ENCODE assay signal across 8 mouse cellular contexts in the genomic region with DNA sequence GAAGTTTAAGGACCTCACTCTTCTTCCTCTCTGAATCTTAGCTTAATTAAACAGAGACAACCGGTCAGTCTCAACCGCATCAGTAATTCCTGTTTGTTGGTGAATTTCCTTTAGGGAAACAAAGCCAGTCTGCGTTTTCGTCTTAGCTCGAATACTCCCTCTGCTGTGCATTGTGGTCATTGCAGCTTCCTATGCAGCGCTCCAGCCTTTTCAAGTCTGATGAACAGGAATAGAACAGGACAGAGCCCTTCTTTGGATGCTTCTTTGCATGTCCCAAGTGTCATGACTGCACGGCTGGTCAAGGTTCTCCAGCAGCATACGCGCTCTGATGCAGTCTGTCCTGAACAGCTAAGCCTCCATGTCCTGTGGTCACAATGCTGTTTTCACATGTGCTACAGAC. TPM values are rescaled to one million over a fixed set of nuclear protein-coding genes. Genes with fewer than 3 reads are reported as not detected.
DNase-seq lines count a peak whose midpoint lies in the region; ATAC-seq lines count a peak whose summit lies in the region.

No protein-coding gene starts in this region.

- H3K4me1 ChIP-seq in kidney, embryonic 14.5 days (ENCODE audit: control insufficient read depth, insufficient read depth, low read length) = peaks cover 11% of the 10 kb centered on the region

- 22% methylated on average over 9 of the region's 9 CpGs for WGBS in kidney, embryonic 14.5 days

- peaks cover 27% of the 10 kb centered on the region for H3K36me3 ChIP-seq in kidney, embryonic 14.5 days (ENCODE audit: control insufficient read depth, insufficient read depth, low read length)

- no peak for ATAC-seq in kidney, embryonic 14.5 days (ENCODE audit: low FRiP score, low TSS enrichment)
- ATAC-seq in megakaryocyte, adult 5-6 weeks (ENCODE audit: poor library complexity, severe bottlenecking) = peak; percentile 56

- no peak overlapping the region for H3K27ac ChIP-seq in kidney, embryonic 14.5 days (ENCODE audit: low read depth, low read length)

- H3K4me2 ChIP-seq in kidney, embryonic 14.5 days (replicated peaks; ENCODE audit: low read depth, low read length) = no peak overlapping the region

- H3K27me3 ChIP-seq in kidney, embryonic 14.5 days (ENCODE audit: control insufficient read depth, insufficient read depth, low read length) = peaks cover 3% of the 10 kb centered on the region; the same call in 1 of the 2 replicates

- no peak overlapping the region for H3K4me3 ChIP-seq in kidney, embryonic 14.5 days (ENCODE audit: low read length)

- no peaks in the 10 kb centered on the region for H3K9me3 ChIP-seq in kidney, embryonic 14.5 days (ENCODE audit: control insufficient read depth, low read length)

- DNase-seq in kidney, adult 11 months = peak; percentile 49
- peak; percentile 87 for DNase-seq in NIH3T3 (ENCODE audit: low read depth)
- peak; percentile 86 to 88 for DNase-seq in cerebellum, postnatal 14 days
- peak; percentile 62 to 91 for DNase-seq in frontal cortex, adult 2 months (ENCODE audit: extremely low spot score in 1 of 2, low spot score in 1 of 2)
- DNase-seq in kidney, postnatal 4 days = peak; percentile 86
- DNase-seq in right cerebral cortex, postnatal 25 days = peak; percentile 62

- H3K9ac ChIP-seq in kidney, embryonic 14.5 days (ENCODE audit: low read depth, low read length) = no peak overlapping the region

RNA-seq across cellular contexts. Expression of a gene that starts 11.6 kb away (rescaled TPM):
- polyA plus RNA-seq in kidney, embryonic 14.5 days (2014; fragmentation: Nextera tagmentation; extraction: Ambion mirVana) = 415 and 493 TPM in 2 replicates
- polyA plus RNA-seq in frontal cortex, adult 2 months (2012; rRNA removed) = 143 and 168 TPM in 2 replicates
- 142 and 150 TPM in 2 replicates for total RNA-seq in megakaryocyte, adult 5-6 weeks (2015)
- 38.6 and 44.1 TPM in 2 replicates for total RNA-seq in megakaryocyte, adult 5-6 weeks (2017)

RNA-seq across cellular contexts. Expression of a gene that starts 12.2 kb away (rescaled TPM):
- polyA plus RNA-seq in kidney, embryonic 14.5 days (2014; fragmentation: Nextera tagmentation; extraction: Ambion mirVana) = 2.9 and 4.6 TPM in 2 replicates
- 39.1 and 39.9 TPM in 2 replicates for polyA plus RNA-seq in frontal cortex, adult 2 months (2012; rRNA removed)
- 0.71 TPM in 1 of 2 replicates, not detected in the other for total RNA-seq in megakaryocyte, adult 5-6 weeks (2015)
- total RNA-seq in megakaryocyte, adult 5-6 weeks (2017) = 0.12 and 0.15 TPM in 2 replicates

RNA-seq across cellular contexts. Expression of a gene that starts 17.7 kb away (rescaled TPM):
- polyA plus RNA-seq in kidney, embryonic 14.5 days (2014; fragmentation: Nextera tagmentation; extraction: Ambion mirVana) = 0.55 and 1.2 TPM in 2 replicates
- polyA plus RNA-seq in frontal cortex, adult 2 months (2012; rRNA removed) = 4.3 and 6.6 TPM in 2 replicates
- not detected in 2 replicates for total RNA-seq in megakaryocyte, adult 5-6 weeks (2015)
- total RNA-seq in megakaryocyte, adult 5-6 weeks (2017) = not detected in 2 replicates

RNA-seq across cellular contexts. Expression of a gene that starts 18.0 kb away (rescaled TPM):
- 0.99 and 1.3 TPM in 2 replicates for polyA plus RNA-seq in kidney, embryonic 14.5 days (2014; fragmentation: Nextera tagmentation; extraction: Ambion mirVana)
- polyA plus RNA-seq in frontal cortex, adult 2 months (2012; rRNA removed) = 1.0 TPM in 1 of 2 replicates, not detected in the other
- total RNA-seq in megakaryocyte, adult 5-6 weeks (2015) = 0.16 TPM in 1 of 2 replicates, not detected in the other
- 1.1 TPM in 1 of 2 replicates, not detected in the other for total RNA-seq in megakaryocyte, adult 5-6 weeks (2017)

RNA-seq across cellular contexts. Expression of a gene that starts 46.1 kb away (rescaled TPM):
- 6.6 and 8.1 TPM in 2 replicates for polyA plus RNA-seq in kidney, embryonic 14.5 days (2014; fragmentation: Nextera tagmentation; extraction: Ambion mirVana)
- 12.4 and 13.1 TPM in 2 replicates for polyA plus RNA-seq in frontal cortex, adult 2 months (2012; rRNA removed)
- 3.9 and 5.1 TPM in 2 replicates for total RNA-seq in megakaryocyte, adult 5-6 weeks (2015)
- 4.2 and 5.3 TPM in 2 replicates for total RNA-seq in megakaryocyte, adult 5-6 weeks (2017)
